Mouse (Mus musculus): Measurements from ENCODE around the gene Prmt1.

The Prmt1 gene

GRCm38 (mm10) chr7:44981539-44981938 is 4.8 kb downstream of the Prmt1 start:
- DNase-seq (ENCODE audit: low read depth, low spot score) = no peak

- DNase-seq (ENCODE audit: low read depth, low spot score) = no peak
These were observed 8.1 kb downstream of the Prmt1 start for GRCm38 (mm10) chr7:44978300-44978699.

- DNase-seq (ENCODE audit: low read depth, low spot score) = no peak
These were observed 11.3 kb downstream of the Prmt1 start for GRCm38 (mm10) chr7:44975117-44975419.

GRCm38 (mm10) chr7:44974383-44975116 is 11.8 kb downstream of the Prmt1 start, which contains the start of gene Cpt1c:
TSS of gene Cpt1c (minus strand) at chr7:44974851.
- DNase-seq (ENCODE audit: low read depth, low spot score) = peak; percentile 73

- DNase-seq (ENCODE audit: low read depth, low spot score) = no peak
These were observed 12.8 kb downstream of the Prmt1 start for GRCm38 (mm10) chr7:44973415-44974130.

GRCm38 (mm10) chr7:44971142-44971541 is 15.2 kb downstream of the Prmt1 start:
- no peak for DNase-seq (ENCODE audit: low read depth, low spot score)

- DNase-seq (ENCODE audit: low read depth, low spot score) = peak; percentile 80
These were observed 16.1 kb downstream of the Prmt1 start for GRCm38 (mm10) chr7:44970231-44970691.

- no peak for DNase-seq (ENCODE audit: low read depth, low spot score)
These were observed 19.7 kb downstream of the Prmt1 start for GRCm38 (mm10) chr7:44966638-44967037.

- DNase-seq (ENCODE audit: low read depth, low spot score) = no peak
These were observed 20.4 kb downstream of the Prmt1 start for GRCm38 (mm10) chr7:44965975-44966374.

GRCm38 (mm10) chr7:44964990-44965389 is 21.4 kb downstream of the Prmt1 start:
- DNase-seq (ENCODE audit: low read depth, low spot score) = no peak

- DNase-seq (ENCODE audit: low read depth, low spot score) = no peak
These were observed 23.5 kb downstream of the Prmt1 start for GRCm38 (mm10) chr7:44962831-44963230.

- no peak for DNase-seq (ENCODE audit: low read depth, low spot score)
These were observed 24.0 kb downstream of the Prmt1 start for GRCm38 (mm10) chr7:44962337-44962736.

GRCm38 (mm10) chr7:44960512-44960910 is 25.9 kb downstream of the Prmt1 start:
- DNase-seq (ENCODE audit: low read depth, low spot score) = no peak

- no peak for DNase-seq (ENCODE audit: low read depth, low spot score)
These were observed 26.4 kb downstream of the Prmt1 start for GRCm38 (mm10) chr7:44959874-44960511.

- DNase-seq (ENCODE audit: low read depth, low spot score) = no peak
These were observed 27.1 kb downstream of the Prmt1 start for GRCm38 (mm10) chr7:44959281-44959680.

- DNase-seq (ENCODE audit: low read depth, low spot score) = no peak
These were observed 28.2 kb downstream of the Prmt1 start for GRCm38 (mm10) chr7:44958208-44958607.

GRCm38 (mm10) chr7:44957183-44957835 is 29.1 kb downstream of the Prmt1 start:
- no peak for DNase-seq (ENCODE audit: low read depth, low spot score)

- no peak for DNase-seq (ENCODE audit: low read depth, low spot score)
These were observed 30.1 kb downstream of the Prmt1 start for GRCm38 (mm10) chr7:44956266-44956665.

GRCm38 (mm10) chr7:44955628-44956027 is 30.7 kb downstream of the Prmt1 start:
- DNase-seq (ENCODE audit: low read depth, low spot score) = no peak

- DNase-seq (ENCODE audit: low read depth, low spot score) = no peak
These were observed 32.1 kb downstream of the Prmt1 start for GRCm38 (mm10) chr7:44954091-44954885.

GRCm38 (mm10) chr7:44953561-44953960 is 32.8 kb downstream of the Prmt1 start:
- DNase-seq (ENCODE audit: low read depth, low spot score) = no peak
